Mouse (Mus musculus): ENCODE results near the gene Gm17428. TPM values are rescaled to one million over a fixed set of nuclear protein-coding genes. Genes with fewer than 3 reads are reported as not detected.
"Not testable (repeated sequence)": the region's sequence is repeated elsewhere in the genome, so short reads cannot be mapped to it uniquely, and the experiment has no call there.

Gene Gm17428
- total RNA-seq, 2 experiments from 2014 or later = not detected

DNA sequence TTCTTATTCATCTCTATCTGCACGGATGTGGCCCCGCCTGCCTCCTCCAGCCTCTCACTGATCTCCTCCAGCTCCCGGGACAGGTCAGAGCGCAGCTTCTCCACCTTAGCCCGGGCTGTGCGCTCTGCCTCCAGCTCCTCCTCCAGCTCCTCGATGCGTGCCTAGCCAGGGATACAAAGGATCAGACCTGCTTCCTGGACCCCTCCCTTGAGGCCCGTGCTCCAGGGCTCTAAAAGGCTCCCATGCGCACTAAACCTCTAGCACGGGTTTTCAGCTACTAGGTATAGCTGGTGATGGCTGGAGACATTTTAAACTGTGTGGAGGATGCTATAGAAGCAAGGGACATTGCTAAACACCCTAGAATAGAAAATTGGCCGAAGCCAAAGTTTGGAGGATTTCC is 26.2 kb upstream of the Gm17428 start:
- no peak for DNase-seq (ENCODE audit: low spot score in 2 of 2)

DNA sequence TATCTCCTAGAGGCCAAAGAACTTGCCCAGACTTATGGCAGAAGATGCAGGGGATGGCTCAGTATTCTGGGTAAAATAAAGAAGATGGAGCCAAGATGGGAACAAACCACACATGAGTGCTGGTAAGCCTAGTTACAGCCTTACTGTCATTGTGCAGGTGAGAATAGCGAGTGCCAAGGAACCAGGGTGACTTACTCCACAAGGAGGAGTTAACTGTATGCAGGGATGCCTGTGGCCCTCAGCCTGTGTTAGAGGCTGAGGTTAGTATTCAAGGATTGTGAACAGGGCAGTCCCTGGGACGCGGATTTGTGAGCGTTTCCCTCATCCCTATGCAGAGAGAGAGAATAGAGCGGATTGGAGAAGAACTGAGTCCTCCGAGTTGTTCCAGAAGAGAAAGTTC is 25.1 kb upstream of the Gm17428 start:
- no peak for DNase-seq (ENCODE audit: low spot score in 2 of 2)

DNA sequence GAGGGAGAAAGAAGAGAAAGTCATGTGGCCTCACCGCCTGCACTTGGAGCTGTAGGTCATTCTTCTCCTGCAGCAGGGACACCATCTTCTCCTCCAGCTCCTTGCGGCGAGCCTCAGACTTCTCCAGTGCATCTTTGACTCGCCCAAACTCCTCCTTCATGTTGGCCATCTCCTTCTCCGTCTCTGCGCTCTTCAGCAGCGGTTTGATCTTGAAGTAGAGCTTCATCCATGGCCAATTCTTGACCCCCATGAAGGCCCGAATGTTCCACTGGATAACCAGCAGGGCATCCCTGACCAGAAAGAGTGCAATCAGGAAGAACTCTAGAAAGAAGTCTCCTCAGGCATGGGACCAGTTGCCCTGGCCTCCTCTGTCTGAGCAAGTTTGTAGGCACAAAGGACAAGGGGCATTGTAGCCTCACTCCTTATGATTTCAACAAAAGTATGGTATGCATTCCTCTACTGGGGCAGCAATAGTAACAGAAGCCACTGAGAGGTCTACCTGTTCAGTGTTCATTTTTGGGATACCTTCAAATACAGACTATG is 23.0 kb upstream of the Gm17428 start:
- DNase-seq (ENCODE audit: low spot score in 2 of 2) = no peak

DNA sequence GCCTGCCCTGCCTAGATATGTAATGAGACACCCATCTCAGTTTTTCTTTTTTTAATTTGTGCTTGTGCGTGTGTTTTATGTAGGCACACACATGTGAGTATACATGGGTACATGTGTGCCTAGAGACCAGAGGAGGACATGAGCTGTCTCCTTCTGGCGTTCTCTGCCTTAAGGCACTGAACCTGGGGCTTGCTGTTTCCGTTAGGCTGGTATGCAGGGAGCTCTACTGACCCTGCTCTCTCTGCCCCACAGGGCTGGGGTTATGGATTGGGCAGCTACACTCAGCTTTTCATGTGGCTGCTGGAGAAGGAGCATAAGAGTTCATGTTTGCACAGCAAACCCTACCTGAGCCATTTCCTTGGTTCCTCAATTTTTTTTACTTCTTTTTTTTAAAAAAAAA is 22.3 kb upstream of the Gm17428 start:
- no peak for DNase-seq (ENCODE audit: low spot score in 2 of 2)

DNA sequence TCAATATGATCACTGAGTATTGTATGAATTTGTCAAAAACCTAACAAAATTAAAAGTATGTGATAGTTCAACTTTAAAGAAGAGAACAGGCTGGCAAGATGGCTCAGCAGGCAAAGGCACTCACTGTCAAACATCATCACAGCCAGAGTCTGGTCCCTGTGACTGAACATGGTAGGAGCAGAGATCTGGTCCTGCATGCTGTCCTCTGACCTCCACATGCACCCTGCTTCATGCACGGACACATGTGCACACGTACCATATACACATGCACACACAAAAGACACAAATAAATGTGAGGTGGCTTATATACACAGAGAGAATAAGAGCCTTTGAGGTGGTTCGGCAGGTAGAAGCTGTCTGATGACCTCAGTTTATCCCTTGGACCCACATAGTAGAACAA is 21.3 kb upstream of the Gm17428 start:
- DNase-seq (ENCODE audit: low spot score in 2 of 2) = no peak

DNA sequence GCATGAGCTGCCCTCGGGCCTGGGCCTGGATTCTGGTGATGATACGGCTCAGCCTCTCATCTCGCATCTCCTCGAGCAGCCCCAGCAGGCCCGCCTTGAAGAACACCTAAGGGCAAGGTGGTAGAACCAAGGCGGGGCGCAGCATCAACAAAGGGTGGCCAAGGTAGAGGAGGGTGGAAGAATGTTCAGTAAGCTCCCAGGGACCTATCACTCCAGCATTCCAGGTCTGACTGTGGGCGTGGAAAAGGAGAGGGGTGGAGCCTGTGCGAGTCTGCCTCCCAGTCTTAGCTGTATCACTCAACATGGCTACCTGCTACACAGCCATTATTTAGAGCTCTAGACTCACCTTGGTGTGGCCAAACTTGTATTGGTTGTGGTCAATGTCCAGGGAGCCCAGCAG is 20.2 kb upstream of the Gm17428 start:
- DNase-seq (ENCODE audit: low spot score in 2 of 2) = no peak

DNA sequence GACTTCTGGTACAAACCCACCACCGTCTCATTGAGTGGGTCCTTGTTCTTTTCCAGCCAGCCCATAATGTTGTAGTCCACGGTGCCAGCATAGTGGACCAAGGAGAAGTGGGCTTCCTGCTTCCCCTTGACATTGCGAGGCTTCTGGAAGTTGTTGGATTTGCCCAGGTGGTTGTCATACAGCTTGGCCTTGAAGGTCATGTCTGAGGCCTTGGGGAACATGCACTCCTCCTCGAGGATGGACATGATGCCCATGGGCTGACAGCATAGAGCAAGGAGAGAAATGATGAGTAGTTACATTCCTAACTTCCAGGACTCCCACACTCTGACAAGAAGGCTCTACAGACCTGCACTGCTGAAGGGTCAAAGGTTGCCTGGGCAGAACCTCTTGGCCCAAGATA is 18.2 kb upstream of the Gm17428 start:
- no peak for DNase-seq (ENCODE audit: low spot score in 2 of 2)

DNA sequence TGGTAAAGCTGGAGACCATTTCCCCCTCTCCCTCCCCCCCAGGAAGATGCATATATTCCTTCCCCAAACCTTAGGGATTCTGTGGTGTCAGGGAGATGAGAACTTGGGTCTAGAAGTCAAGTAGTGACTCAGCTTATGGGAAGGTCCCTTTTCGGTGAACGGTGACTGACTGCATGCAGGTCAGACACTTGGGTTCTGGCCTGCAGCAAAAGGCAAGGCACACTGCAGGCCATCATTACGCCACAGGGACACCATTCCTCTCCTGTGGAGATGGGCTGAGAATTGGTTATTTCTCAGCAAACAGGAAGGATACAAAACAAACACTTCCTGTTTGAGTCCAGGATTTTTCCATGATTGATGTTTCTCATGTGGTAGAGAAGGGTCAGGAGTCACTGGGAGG is 17.5 kb upstream of the Gm17428 start:
- DNase-seq (ENCODE audit: low spot score in 2 of 2) = no peak

DNA sequence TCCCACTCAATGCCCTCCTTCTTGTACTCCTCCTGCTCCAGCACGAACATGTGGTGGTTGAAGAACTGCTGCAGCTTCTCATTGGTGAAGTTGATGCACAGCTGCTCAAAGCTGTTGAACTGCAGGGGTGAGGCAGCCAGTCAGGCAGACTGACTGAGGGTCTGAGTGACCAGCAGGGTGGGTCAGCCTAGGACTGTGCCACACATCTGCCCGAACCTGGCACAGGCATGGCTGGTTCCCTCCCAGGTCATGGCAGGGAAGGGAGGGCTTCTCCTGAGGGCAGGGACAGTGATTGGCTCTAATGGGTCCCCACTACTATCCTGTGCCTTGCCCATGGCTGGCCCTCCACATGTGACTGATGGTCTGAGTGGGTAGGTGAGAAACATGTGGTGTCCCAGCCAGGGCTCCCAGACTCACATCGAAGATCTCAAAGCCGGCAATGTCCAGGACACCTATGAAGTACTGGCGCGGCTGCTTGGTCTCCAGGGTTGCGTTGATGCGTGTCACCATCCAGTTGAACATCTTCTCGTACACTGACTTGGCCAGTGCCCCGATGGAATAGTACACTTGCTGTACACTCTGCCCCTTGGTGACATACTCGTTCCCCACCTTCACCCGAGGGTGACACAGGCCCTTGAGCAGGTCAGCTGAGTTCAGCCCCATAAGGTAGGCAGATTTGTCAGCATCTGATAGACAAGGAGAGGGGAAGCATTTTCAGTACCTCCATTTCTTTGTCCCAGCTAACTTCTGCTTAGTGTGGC is 16.7 kb upstream of the Gm17428 start:
- DNase-seq (ENCODE audit: low spot score in 2 of 2) = not testable (repeated sequence)

DNA sequence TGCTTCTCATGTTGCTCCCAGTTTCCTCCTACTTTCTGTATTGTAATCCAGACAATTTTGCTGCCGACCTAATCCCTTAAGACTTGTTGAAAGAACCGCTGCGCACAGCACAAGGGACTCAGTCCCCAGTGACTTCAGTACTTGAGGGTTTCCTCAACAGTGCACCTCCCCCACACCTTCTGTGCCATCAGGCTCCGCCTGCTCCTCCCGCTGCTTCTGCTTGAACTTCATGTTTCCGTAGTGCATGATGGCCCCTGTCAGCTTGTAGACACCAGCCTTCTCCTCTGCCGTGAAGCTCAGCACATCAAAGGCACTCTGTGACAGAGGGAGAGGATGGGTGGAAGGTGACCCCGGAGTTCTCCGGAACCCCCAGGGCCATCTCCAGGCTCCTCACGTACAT is 16.0 kb upstream of the Gm17428 start:
- DNase-seq (ENCODE audit: low spot score in 2 of 2) = peak; percentile 60 to 84

DNA sequence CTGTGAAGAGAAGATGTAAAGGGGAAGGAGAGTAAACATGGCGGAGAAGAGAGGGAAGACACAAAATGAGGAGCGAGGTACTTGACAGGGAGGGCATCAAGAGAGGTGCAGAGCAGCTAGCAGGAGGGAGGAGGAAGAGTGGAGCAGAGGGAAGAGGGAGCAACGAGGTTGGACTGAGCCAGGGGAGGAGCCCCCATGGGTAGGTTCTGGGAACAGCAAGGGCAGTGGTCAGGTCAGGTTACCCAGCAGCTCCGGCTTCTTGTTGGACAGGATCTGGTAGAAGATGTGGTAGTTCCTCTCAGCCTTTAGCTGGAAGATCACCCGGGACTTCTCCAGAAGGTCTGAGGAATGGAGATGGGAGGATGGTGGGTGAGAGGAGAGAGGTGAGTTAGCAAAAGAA is 15.2 kb upstream of the Gm17428 start:
- no peak for DNase-seq (ENCODE audit: low spot score in 2 of 2)

DNA sequence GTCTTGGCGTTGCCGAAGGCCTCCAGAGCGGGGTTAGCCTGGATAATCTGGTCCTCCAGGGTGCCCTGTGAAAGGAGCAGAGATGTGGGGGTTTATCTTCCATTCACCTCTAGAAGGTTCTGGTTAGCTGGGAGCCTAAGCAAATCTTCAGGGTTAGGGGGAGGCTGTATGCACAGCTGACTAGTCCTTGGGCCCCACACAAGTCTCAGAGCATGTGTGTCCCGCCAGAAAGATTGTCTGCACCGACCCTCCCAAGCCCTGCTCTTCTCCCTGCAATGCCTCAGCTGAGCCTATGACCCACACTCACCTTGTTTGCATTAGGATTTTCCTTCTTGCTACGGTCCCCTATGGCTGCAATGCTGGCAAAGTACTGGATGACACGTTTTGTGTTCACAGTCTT is 14.0 kb upstream of the Gm17428 start:
- no peak for DNase-seq (ENCODE audit: low spot score in 2 of 2)

DNA sequence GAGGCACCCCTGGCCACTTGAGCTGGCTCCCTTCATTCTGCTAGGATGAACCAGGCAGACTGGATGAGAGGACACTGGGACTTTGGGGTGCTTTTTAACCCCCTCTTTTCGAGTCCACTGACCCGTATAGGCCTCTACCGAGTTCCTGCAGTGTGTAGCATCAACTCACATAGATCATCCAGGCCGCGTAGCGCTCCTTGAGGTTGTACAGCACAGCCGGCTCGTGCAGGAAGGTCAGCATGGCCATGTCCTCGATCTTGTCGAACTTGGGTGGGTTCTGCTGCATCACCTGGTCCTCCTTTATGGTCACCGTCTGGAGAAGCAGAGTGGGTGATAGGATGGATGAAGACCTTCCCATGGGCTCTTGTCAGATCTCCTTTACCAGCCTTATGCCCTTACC is 13.0 kb upstream of the Gm17428 start:
- no peak for DNase-seq (ENCODE audit: low spot score in 2 of 2)

DNA sequence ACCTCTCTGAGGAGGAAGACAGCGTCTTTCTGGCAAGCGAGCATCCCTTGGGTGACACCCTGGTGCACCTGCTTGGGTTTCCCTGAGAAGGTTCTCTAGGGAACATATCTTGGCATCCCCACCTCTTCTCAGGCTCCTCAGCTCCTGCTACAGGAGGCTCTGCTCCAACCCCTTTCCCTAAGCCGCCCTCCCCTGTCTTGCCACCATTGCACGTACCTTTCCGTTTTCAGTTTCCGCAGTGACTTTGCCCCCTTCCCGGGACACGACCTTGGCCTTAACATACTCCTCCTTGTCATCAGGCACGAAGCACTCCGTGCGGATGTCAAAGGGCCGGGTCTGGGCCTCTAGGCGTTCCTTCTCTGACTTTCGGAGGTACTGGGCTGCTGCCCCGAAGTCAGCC is 11.7 kb upstream of the Gm17428 start:
- no peak for DNase-seq (ENCODE audit: low spot score in 2 of 2)

DNA sequence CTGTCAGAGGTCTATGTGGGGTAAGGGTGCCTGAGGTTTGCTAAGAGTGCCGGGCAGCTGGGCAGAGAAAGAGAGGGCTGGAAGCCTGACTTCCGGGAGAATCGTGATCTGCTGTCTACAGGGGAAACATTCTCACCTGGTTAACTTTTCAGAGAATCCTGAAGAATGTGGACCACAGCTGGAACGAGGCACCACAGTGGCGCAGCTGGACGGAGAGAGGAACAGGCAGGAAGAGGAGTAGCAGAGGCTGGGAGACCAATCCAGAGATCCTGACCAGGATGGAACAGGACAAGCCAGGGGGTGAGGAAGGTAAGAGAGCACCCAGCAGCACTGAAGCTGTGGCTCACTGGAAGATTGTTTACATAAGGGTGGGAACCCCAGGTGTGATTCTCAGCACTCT is 11.1 kb upstream of the Gm17428 start:
- no peak for DNase-seq (ENCODE audit: low spot score in 2 of 2)

DNA sequence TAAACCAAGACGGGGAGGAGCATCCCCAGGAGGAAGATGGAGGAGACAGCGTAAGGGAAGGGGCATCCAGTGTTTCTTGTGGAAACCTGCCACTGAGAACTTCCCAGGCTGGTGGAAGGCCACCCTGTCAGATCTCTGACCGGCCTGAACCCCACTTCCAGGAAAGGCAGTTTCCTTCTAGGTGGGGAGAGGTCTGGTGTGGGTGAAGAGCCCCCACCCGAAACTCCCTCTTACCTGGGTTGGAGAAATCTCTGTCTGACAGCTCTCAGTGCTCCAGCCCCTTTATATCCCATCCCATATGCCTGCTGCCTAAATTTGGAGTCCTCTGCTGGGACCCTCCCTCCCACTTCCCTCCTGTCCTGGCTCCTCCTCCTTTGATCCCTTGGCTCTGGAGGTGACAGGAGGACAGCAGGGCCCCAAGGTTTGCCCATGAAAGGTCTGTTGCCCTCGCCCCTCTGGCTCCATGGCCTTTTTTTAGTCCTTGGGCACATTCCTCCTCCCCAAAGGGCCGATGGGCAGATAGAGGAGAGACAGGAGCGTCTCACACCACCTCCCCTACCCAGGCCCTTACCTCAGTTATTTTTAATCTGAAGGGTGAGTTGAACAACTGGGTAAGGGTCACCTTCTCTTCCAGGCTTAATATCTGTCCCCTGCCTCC is 10.3 kb upstream of the Gm17428 start, which contains the start of gene Myh6:
Gene Myh6 (minus strand): TSS at position 608 of the 658 bp plus-strand sequence.
- no peak for DNase-seq (ENCODE audit: low spot score in 2 of 2)

DNA sequence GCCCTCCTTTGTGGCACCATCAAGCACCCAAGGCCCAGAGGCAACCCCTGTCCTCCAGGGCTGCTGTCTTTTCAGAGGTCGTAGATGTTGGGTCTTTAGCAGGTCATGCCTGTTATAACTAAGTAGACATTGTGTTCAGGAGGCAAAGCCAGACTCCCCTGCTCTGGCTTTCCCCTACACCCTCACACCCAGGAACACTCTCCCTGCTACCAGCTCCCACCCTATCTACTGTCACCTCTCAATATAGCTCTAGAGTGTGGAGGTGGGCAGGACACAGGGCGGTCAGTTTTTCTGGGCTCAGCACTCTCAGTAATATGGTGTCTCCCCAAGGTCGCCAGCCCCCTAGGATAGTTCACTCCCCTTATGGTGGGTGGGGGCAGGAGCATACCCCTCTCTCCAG is 8.9 kb upstream of the Gm17428 start:
- DNase-seq (ENCODE audit: low spot score in 2 of 2) = no peak

DNA sequence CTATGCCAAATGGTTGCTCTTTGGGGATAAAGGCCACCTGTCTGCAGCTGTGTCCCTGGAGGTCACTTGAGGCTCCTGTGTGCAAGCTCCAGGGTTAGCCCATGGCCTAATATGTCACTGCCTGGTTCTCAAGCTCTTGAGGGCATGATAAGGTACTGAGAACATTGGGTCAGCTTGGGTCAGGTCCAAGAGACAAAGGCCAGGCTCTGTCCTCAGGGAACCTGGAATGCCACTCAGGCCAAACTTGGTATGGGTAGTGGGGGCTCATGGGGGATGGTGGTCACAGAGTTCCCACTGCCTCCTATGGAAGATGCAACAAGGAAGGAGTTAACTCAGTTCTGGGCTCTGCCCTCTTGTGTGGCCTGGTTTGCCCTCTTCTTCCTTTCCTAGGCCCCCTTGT is 8.4 kb upstream of the Gm17428 start:
- DNase-seq (ENCODE audit: low spot score in 2 of 2) = no peak

DNA sequence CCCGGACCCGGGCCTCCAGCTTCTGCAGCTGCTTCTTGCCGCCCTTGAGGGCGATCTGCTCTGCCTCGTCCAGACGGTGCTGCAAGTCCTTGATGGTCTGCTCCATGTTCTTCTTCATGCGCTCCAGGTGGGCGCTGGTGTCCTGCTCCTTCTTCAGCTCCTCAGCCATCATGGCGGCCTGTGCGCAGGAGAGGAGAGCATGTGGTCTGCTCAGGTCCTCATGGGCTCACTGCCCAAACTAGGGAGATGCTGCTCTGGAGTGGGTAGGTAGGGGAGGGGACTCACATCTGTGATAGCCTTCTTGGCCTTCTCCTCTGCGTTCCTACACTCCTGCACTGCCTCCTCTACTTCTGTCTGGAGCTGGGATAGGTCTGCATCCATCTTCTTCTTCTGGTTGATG is 3.9 kb upstream of the Gm17428 start:
- not testable (repeated sequence) for DNase-seq (ENCODE audit: low spot score in 2 of 2)

DNA sequence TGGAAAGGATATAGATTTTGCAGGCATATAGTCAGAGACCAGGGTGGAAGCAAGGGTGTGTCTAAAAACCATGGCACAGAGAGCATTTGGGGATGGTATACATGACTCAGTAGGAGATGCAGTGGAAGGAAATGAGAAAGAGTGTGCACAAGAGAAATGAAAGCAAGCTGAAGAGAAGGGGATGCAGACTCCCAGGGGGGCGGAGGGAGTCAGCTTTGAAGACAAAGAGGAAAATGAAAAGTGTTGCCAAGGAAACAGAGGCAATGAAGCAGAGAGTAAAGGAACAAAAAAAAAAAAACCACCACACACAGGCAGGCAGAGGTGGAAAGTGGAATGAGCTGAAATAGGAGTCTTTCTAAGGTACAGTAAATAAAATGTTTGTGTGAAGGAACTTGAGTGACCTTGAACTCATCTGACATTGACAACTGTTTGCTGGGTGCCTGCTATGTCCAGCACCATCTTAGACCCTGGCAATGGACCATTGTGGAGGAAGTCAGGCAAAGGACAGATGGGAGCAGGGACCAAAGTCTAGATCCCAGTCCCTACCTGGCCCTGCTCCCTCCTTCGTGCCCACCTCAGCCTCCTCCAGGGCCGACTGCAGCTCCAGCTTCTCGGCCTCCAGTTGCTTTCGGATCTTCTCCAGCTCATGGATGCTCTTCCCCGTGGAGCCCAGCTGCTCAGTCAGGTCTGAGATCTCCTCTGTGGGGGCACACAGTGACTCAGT is 2.5 kb upstream of the Gm17428 start:
- DNase-seq (ENCODE audit: low spot score in 2 of 2) = peak in 1 of 2 experiments; percentile 54

DNA sequence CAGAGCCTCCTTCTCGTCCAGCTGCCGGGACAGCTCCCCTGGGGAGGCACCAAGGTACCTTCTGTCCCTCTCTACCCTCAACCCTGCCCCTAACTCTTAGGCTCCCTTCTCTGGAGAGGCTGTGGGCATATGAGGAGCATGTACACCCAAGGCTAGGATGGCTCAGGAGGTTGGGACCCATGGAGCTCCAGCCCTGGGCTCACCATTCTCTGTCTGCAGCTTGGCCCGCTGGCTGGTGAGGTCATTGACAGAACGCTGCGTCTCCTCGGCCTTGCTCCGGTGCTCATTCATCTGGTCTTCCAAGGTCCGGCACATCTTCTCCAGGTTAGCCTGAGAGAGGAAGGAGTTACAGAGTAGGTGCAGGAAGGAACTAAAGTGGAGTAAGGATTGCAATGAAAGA is 1.9 kb downstream of the Gm17428 start:
- DNase-seq (ENCODE audit: low spot score in 2 of 2) = no peak

DNA sequence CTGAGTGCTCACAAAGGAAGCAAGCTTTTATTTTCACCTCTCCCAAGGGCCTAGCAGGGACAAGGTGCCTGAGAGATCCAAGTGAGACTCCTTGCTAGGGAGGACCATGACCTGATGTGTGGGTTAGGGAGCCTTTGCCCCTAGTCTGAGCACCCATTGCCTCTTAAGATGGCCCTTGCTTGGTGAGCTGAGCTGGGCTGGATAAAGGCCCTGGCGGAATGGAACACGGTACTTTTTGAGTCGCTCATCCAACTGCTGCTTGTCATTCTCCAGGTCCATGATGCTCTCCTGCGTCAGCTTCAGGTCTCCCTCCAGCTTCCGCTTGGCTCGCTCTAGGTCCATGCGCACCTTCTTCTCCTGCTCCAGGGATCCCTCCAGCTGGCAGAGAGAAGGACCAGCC is 5.2 kb downstream of the Gm17428 start:
- DNase-seq (ENCODE audit: low spot score in 2 of 2) = no peak

Measured in layer of hippocampus, adult 18-20 months (tissue).